Mouse (Mus musculus) midbrain, embryonic 11.5 days (tissue): ENCODE data around the gene Hist1h4n. TPM values are rescaled to one million over a fixed set of nuclear protein-coding genes. Genes with fewer than 3 reads are reported as not detected.
A peak's percentile ranks its signal among the peaks of the same experiment; 100 is the strongest.
"Not testable (repeated sequence)": the region's sequence is repeated elsewhere in the genome, so short reads cannot be mapped to it uniquely, and the experiment has no call there.

ENCODE experiments used
- ATAC-seq: fragments of 200-750 bp; cut with Nextera tagmentation; 2 replicates; pipeline ENCODE4 v1.8.0; 2017; ENCODE audit warnings: moderate TSS enrichment, moderate library complexity; ENCODE audit not compliant: low FRiP score
- DNase-seq: peaks from one replicate; pipeline ENCODE4 v3.0.0; 2015; ENCODE audit warnings: low spot score; ENCODE audit errors: missing footprints
- H3K27ac ChIP-seq: fragments of 300-500 bp; sonication (generic); 2 replicates; pipeline ENCODE4 v1.5.1; 2014; ENCODE audit warnings: low read depth, low read length
- H3K27me3 ChIP-seq: fragments of 300-500 bp; sonication (generic); 2 replicates; pipeline ENCODE4 v1.6.1; 2014; ENCODE audit warnings: mild to moderate bottlenecking, low read length, moderate library complexity, mixed read lengths; ENCODE audit not compliant: control insufficient read depth, insufficient read depth
- H3K36me3 ChIP-seq: fragments of 300-500 bp; sonication (generic); 2 replicates; pipeline ENCODE4 v1.6.1; 2014; ENCODE audit warnings: mild to moderate bottlenecking, low read length, moderate library complexity, mixed read lengths; ENCODE audit not compliant: control insufficient read depth, insufficient read depth
- H3K4me1 ChIP-seq: fragments of 300-500 bp; sonication (generic); 2 replicates; pipeline ENCODE4 v1.6.1; 2014; ENCODE audit warnings: low read length; ENCODE audit not compliant: control insufficient read depth, insufficient read depth
- H3K4me2 ChIP-seq: fragments of 300-500 bp; sonication (generic); 2 replicates; pipeline ENCODE4 v1.6.1; 2014; ENCODE audit warnings: mild to moderate bottlenecking, moderate library complexity
- H3K4me3 ChIP-seq: fragments of 300-500 bp; sonication (generic); 2 replicates; pipeline ENCODE4 v1.5.1; 2014; ENCODE audit warnings: low read depth, low read length
- H3K9ac ChIP-seq: fragments of 300-500 bp; sonication (generic); 2 replicates; pipeline ENCODE4 v1.6.1; 2014; ENCODE audit warnings: low read length
- H3K9me3 ChIP-seq: fragments of 300-500 bp; sonication (generic); 2 replicates; pipeline ENCODE4 v1.6.1; 2016; ENCODE audit warnings: low read length; ENCODE audit not compliant: control insufficient read depth
- WGBS: fragments of 180-500 bp; shearing (Covaris S2); extraction: QIAGEN DNeasy Blood & Tissue Kit; methylation state at CpG from one replicate; pipeline ENCODE4 v1.1.7; 2014; 5-methylcytosine and 5-hydroxymethylcytosine counted together
- polyA plus RNA-seq: library from polyadenylated mRNA; unstranded; fragments of >200 nt; fragmentation: Nextera tagmentation; extraction: Ambion mirVana; gene quantifications from 2 replicates; pipeline ENCODE4 v1.2.1, GENCODE M21; 2014

Gene Hist1h4n
- polyA plus RNA-seq: 10.3 and 12.0 TPM in 2 replicates

DNA sequence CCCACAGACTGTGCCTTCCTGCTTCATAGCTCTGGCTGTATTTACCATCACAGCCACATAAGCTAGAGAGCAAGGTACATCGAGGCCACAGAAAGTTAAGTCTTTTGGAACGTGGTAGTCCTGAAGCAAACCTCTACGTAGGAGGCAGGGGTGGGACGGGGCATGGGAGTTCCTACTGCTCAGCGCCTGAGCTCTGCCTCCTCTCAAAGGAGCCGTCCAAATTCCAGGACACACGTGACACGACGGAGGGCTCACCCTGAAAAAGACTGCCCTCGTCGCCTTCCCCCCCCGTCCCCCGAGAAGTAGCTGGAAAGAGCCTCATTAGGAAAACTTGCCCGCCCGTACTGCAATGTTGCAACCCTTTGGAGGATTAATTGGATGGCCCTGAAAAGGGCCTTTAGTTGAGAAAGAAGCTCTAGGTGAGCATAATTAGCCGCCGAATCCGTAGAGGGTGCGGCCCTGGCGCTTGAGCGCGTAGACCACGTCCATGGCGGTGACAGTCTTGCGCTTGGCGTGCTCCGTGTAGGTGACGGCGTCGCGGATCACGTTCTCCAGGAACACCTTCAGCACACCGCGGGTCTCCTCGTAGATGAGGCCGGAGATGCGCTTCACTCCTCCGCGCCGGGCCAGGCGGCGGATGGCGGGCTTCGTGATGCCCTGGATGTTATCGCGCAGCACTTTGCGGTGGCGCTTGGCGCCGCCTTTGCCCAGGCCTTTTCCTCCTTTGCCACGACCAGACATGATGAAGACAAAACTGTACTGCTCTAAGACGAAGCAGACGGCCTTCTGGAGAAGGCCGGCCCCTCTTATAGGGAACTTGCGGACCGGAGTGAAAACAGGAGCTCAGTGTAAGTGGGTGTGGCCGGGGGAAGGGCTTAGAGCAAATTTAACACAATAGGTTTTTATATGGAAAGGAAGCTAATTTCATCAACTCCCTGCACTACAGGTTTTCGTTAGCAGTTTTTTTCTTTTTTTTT, at the start of gene Hist1h4n:
Gene Hist1h4n, minus strand, starts transcription at position 779 of the 977 bp plus-strand sequence.
- not testable (repeated sequence) for H3K36me3 ChIP-seq, H3K27me3 ChIP-seq, H3K9ac ChIP-seq, H3K4me3 ChIP-seq, DNase-seq, H3K4me1 ChIP-seq, H3K27ac ChIP-seq, H3K9me3 ChIP-seq
- peak; percentile 80 for ATAC-seq
- WGBS: 0% methylated on average over 17 of the region's 58 CpGs
- H3K4me2 ChIP-seq: 0 out of 2 replicates have a peak within 1 kb of the TSS, but pooled peaks have one; percentile 24

DNA sequence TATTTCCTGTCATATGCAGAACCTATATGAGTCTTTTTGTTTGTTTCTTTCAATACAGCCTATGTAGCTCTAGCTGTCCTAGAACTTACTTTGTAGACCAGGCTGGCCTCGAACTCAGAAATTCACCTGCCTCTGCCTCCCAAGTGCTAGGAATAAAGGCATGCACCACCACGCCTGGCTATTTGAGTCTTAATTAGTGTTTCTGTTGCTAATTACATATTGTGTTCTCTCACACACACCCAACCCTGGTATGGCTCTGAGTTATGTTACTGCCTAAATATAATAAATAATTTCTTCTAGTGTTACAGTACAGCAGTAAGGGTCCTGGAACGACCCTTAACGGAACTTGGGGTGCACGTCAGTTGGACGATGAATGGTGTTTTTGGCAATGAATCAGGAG, 48.7 kb upstream of the Hist1h4n start:
- ATAC-seq: no peak
- Histone ChIP-seq H3K27me3 (no peaks in the 10 kb centered on the region), H3K4me1 (no peaks in the 10 kb centered on the region), H3K4me2 (no peak overlapping the region), H3K9me3 (no peaks in the 10 kb centered on the region), H3K27ac (no peak overlapping the region), H3K4me3 (no peak overlapping the region), H3K36me3 (no peaks in the 10 kb centered on the region), H3K9ac (no peak overlapping the region)
- WGBS: 87% methylated on average over 6 of the region's 6 CpGs
- DNase-seq: no peak

DNA sequence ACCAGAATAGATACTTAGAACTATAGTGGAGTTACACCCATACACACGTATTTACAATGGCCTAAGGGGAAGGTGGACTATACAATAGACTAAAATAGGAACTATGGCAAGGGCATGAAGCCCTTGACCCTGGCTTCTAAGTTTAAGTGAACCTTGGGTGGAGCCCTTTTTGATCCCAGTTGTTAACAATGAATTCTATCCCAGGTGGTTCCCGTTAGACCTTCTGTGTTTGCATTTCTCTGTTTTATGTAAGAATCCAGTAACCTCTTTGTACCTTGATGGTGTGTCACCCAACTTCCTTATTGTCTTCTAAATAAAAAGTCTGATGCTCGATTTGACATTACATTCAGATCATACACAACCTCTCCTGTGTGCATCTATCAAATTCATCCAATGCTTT, 33.5 kb upstream of the Hist1h4n start:
- not testable (repeated sequence) for H3K4me1 ChIP-seq, DNase-seq, H3K4me3 ChIP-seq, H3K9me3 ChIP-seq, H3K4me2 ChIP-seq, H3K9ac ChIP-seq, H3K27ac ChIP-seq, ATAC-seq, H3K36me3 ChIP-seq, H3K27me3 ChIP-seq
- WGBS: 77% methylated on average over 3 of the region's 3 CpGs

DNA sequence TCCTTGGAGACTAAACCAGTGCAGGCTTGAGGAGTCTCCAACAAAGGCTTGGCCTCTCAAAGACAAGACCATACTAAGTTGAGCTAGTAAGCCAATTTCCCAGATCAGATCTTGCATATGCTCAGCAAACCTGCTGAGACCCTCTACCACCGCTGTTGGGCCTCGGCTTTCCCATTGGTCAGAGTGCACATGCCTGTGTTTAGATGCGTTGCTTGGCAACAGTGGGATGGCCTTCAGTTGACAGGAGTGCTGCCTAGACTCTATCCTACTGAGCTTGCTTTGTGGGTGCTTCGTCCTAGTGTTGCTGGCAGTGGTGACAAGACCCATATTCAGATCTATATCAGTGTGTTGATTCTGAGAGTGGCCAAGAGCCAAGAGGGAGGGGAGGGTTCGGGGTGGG, 29.6 kb upstream of the Hist1h4n start:
- 0 out of 2 replicates have a peak, but pooled peaks have one; percentile 61 for ATAC-seq
- peak; percentile 88 for DNase-seq
- Histone ChIP-seq H3K4me3 (no peak overlapping the region), H3K9ac (no peak overlapping the region), H3K4me2 (no peak overlapping the region), H3K36me3 (no peaks in the 10 kb centered on the region), H3K27ac (no peak overlapping the region), H3K4me1 (peaks cover 3% of the 10 kb centered on the region; the same call in 1 of the 2 replicates), H3K27me3 (no peaks in the 10 kb centered on the region), H3K9me3 (no peaks in the 10 kb centered on the region)
- 12% methylated on average over 5 of the region's 5 CpGs for WGBS

DNA sequence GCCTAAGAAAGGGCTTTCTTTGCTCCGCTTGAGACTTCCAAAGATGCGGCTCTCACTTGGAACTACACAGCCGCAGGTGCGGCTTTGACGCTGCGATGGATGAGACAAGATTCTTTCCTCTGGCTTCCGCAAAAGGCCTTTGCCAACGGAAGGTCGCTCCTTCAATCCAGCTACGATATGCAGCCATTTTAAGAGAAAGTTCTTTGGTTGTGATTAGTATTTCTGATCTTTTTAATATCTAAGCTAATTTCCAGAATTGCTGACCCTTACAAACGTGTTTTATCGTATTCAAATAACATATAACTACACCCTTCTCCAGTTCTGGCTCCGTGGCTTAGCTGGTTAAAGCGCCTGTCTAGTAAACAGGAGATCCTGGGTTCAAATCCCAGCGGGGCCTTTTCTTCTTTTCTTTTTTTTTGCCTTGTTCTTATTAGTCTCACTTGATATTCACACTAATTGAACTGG, 23.7 kb upstream of the Hist1h4n start:
- Histone ChIP-seq H3K27me3 (no peaks in the 10 kb centered on the region), H3K9me3 (no peaks in the 10 kb centered on the region), H3K9ac (peak overlapping the region; percentile 54), H3K36me3 (no peaks in the 10 kb centered on the region), H3K4me2 (peak overlapping the region; percentile 47), H3K4me1 (no peaks in the 10 kb centered on the region), H3K4me3 (peak overlapping the region; percentile 44), H3K27ac (no peak overlapping the region)
- under 1% methylated on average over 15 of the region's 15 CpGs for WGBS
- DNase-seq (peak; percentile 97), ATAC-seq (peak; percentile 44; the same call in 1 of the 2 replicates)

DNA sequence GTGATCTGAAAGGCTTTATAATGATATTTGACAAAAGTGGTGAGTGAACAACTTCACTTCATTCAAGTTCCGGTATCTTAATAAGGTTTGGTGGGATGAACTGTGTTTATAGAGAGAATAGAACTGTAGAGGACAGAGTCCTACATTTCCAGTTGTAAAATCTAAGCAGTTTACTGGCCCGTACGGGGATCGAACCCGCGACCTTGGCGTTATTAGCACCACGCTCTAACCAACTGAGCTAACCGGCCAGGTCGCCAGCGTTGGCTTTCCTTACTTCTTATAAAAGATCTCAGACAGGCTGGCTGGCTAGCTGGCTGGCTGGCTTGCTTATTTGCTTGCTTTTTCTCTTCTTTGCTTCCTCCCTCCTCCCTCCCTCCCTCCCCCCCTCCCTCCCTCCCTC, 23.1 kb upstream of the Hist1h4n start:
- WGBS: under 1% methylated on average over 11 of the region's 11 CpGs
- Histone ChIP-seq H3K9ac (no peak overlapping the region), H3K9me3 (no peaks in the 10 kb centered on the region), H3K4me2 (peak overlapping the region; percentile 47; the same call in 1 of the 2 replicates), H3K27ac (no peak overlapping the region), H3K27me3 (no peaks in the 10 kb centered on the region), H3K4me1 (no peaks in the 10 kb centered on the region), H3K36me3 (no peaks in the 10 kb centered on the region), H3K4me3 (peak overlapping the region; percentile 44)
- peak; percentile 98 for DNase-seq
- peak; percentile 61 for ATAC-seq

DNA sequence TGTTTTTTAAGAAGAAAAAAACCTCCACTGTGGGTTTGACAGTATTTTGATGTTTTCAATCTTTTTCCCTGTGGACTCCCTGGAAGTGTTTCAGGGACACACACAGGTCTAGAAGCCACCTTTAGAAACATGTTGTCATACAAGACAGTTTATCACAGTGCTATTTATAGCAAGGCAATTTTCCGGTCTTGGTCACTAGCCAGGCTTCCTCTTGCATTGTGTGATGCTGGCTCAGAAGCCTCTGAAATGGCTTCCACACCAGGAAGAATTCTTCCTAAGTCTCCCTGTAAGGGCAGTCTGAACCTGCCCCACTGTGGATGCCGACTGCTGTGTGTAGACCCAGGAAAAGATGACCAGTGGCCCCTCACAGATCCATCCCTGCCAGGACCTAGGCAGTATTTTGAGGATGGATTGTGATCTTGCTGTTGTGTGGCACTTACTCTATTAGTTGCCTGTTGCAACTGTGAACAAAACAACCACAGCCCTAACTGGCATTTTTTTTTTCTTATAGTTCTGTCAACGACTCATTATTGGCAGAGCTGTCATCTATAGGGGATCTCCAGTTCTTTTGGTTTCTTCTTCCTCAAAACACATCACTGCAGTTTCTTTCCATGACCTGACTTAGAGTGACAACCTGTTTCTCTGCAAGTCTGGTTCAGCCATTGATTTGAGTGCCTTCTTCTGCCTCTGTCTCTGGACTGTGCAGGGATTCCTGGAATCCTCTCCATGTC, 20.4 kb upstream of the Hist1h4n start:
- no peaks in the 10 kb centered on the region for H3K9me3 ChIP-seq
- H3K4me1 ChIP-seq: no peaks in the 10 kb centered on the region
- DNase-seq (no peak), ATAC-seq (no peak)
- H3K36me3 ChIP-seq: no peaks in the 10 kb centered on the region
- no peaks in the 10 kb centered on the region for H3K27me3 ChIP-seq
- WGBS: 81% methylated on average over 3 of the region's 3 CpGs
- no peak overlapping the region for H3K4me3 ChIP-seq
- H3K4me2 ChIP-seq: no peak overlapping the region
- no peak overlapping the region for H3K27ac ChIP-seq
- no peak overlapping the region for H3K9ac ChIP-seq

DNA sequence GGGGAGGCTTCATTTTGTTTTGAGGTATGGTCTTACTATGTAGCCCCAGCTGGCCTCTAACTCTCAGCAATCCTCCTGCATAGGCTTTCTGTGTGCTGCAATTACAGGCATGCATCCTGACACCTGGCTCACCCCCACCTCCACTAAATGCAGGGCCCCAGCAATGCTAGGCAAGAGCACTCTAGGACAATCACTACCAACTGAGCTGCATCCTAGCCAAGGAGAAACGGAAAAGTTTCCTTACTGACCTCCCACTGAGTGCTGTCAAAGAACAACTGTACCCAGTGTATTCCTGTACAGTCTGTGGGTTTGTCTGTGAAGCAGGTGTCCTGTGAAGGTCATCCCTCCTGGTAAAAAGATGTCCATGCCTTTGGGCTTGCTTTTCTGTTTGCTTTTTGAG, 18.7 kb upstream of the Hist1h4n start:
- H3K36me3 ChIP-seq, H3K27ac ChIP-seq, H3K4me2 ChIP-seq, H3K9me3 ChIP-seq, H3K27me3 ChIP-seq, H3K4me1 ChIP-seq, ATAC-seq, H3K9ac ChIP-seq, DNase-seq, H3K4me3 ChIP-seq: not testable (repeated sequence)
- WGBS: 14% methylated on average over 1 of the region's 1 CpGs

DNA sequence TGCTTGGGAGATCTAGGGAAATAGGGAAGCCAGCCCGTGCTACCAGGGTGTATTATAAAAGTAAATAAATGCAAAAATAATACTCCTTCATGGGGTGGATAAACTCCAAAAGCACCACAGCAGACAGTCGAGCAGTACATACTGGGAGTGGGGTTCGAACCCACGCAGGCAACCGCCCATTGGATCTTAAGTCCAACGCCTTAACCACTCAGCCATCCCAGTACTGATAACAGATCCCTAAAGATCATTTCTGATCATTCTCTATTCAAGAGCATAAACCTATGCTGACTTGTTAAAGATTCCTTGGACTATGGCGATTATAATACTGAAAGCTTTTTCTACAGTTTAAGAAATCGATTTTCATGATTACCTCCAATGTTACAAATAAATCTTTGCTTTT, 15.9 kb upstream of the Hist1h4n start:
- no peak for ATAC-seq
- Histone ChIP-seq H3K9me3 (no peaks in the 10 kb centered on the region), H3K4me1 (no peaks in the 10 kb centered on the region), H3K36me3 (no peaks in the 10 kb centered on the region), H3K4me3 (no peak overlapping the region), H3K4me2 (no peak overlapping the region), H3K27ac (no peak overlapping the region), H3K9ac (no peak overlapping the region), H3K27me3 (no peaks in the 10 kb centered on the region)
- WGBS: 14% methylated on average over 8 of the region's 8 CpGs
- no peak for DNase-seq
